Mouse (Mus musculus) lung, postnatal 0 days (tissue): ENCODE results near the gene Gm17304.

Experiments
- CTCF ChIP-seq: IDR thresholded peaks from 2 replicates; pipeline ENCODE4 v1.5.1; 2016; ENCODE audit warnings: antibody characterized with exemption, mild to moderate bottlenecking
- EP300 ChIP-seq: IDR thresholded peaks from 2 replicates; pipeline ENCODE4 v1.6.1; 2016; ENCODE audit warnings: antibody characterized with exemption, mild to moderate bottlenecking, control low read depth

DNA sequence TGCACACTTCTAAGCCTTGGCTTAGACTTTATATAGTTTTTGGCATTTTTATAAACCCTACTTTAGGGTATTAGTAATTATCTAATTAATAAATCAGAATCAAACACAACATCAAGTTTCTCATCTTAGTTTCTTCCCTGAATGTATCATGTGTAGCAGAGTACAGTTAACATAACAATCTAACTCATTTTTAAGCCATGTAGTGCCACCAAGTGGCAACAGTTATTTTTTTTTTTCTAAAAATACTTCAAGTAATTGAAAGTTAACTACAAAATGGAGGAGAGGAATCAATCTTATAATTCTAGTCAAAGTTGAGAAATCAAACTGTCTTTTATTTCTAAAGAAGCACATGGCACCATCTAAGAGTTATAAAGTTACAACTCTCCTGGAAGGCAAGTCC, 40.5 kb downstream of the Gm17304 start:
- TF ChIP-seq EP300 (no peak), CTCF (peak; percentile 34; the same call in 1 of the 2 replicates)
